Mouse (Mus musculus) bone marrow macrophage, adult 2 months (primary cell): ENCODE measurements around the gene Xlr3b.

Experiments used
- CTCF ChIP-seq: IDR thresholded peaks from 2 replicates; pipeline ENCODE4 v1.5.1; 2012; ENCODE audit warnings: low read depth, mild to moderate bottlenecking, low read length, moderate library complexity
- POLR2A ChIP-seq: IDR thresholded peaks from 2 replicates; pipeline ENCODE4 v1.6.1; 2012; ENCODE audit warnings: mild to moderate bottlenecking, low read depth, low read length, borderline replicate concordance

DNA sequence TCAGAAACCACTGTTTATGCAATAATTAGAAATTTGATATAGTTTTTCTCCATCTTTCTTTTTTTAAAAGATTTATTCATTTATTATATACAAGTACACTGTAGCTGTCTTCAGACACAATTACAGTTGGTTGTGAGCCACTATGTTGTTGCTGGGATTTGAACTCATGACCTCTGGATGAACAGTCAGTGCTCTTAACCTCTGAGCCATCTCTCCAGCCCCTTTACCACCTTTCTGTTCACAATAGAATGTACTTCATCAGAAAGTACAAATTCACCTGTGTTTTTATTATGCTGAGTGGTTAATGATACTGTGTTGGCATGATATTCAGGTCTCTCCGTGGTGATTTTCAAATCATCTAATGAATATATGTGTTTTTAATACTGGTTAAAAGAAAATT lies 33.4 kb downstream of the Xlr3b start:
- TF ChIP-seq POLR2A (no peak), CTCF (no peak)
